Mouse (Mus musculus): ENCODE data around the gene March9.

DNA sequence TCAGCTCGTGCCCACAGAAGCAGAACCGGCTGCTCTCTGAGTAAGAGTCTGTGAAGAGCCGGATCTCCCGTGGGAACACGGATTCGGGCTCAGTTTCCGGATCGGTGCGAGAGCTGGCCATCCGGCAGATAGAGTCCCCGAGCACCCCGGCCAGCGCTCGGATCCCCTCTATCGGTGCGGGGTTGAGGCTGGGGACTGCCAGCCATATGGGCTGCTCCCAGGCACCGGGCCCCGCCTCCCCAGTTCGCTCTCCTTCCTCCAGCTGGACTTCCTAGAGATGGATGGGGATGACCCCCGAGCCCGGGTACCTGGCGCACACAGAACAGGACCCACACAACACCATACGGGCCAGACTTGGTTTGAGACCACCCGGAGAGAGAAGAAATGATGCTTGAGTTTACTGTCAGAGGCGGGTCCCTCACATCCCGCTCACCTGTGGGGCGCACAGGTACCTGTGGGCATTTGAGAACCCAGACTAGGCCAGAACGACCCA lies 18.7 kb downstream of the March9 start, which contains the start of the genes Mettl1 and Eef1akmt3:
- no peak for TF ChIP-seq CTCF (IDR thresholded peaks at IDR 0.05; ENCODE audit: extremely low read depth, insufficient read depth, low read length)
- no peak for TF ChIP-seq POLR2A (IDR thresholded peaks at IDR 0.05; ENCODE audit: extremely low read depth, insufficient read depth, low read length)
